Comparison of ENCODE assay signal across 11 mouse cellular contexts in the genomic region with DNA sequence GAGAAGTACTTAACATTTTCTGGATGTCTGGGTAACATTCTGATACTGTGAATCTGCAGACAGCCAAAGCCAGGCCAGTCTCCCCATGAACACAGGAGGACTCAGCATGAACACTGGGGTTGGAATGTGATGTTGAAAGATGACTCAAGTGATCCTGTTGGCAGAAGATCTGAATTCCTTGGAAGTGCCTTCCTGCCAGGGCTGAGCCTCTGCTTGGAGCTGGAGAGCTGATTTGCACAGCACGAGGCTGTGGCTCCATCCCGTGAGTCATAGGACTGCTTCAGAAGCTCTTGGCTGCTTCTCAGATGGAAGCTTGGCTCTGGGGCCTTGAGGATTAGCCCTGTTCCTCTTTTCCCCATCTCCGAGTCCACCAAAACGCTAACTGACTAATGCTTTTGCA.
DNase-seq lines count a peak whose midpoint lies in the region; ATAC-seq and TF ChIP-seq lines count a peak whose summit lies in the region.
"Had no signal": no experiment of that assay in that cellular context is flagged by ENCODE, and none has a peak within 500 bp of the region (broad histone marks: within the 10 kb centered on the region; RNA-seq: fewer than 3 reads in every experiment).

No protein-coding gene starts in this region.

- TF ChIP-seq CTCF in Patski (IDR thresholded peaks at IDR 0.05): no peak
- TF ChIP-seq CTCF in midbrain, postnatal 0 days (IDR thresholded peaks at IDR 0.05): no peak

- in situ Hi-C loops in Patski (cut with MboI; ENCODE audit: low pct_unique_long_range_greater_than_20kb): no loop called here

- no peak overlapping the region for H3K4me3 ChIP-seq in lung, embryonic 15.5 days
- H3K4me3 ChIP-seq in midbrain, postnatal 0 days (ENCODE audit: low read depth, low read length): no peak overlapping the region
- H3K4me3 ChIP-seq: hindbrain, embryonic 13.5 days; limb, embryonic 15.5 days; neural tube, embryonic 12.5 days had no signal

- H3K9ac ChIP-seq in lung, embryonic 15.5 days: no peak overlapping the region
- H3K9ac ChIP-seq in midbrain, postnatal 0 days (replicated peaks; ENCODE audit: low read length, poor library complexity, severe bottlenecking): no peak overlapping the region
- H3K9ac ChIP-seq: hindbrain, embryonic 13.5 days; limb, embryonic 15.5 days; neural tube, embryonic 12.5 days had no signal

- H3K27ac ChIP-seq in lung, embryonic 15.5 days: no peak overlapping the region
- no peak overlapping the region for H3K27ac ChIP-seq in midbrain, postnatal 0 days (ENCODE audit: low read depth, low read length)
- H3K27ac ChIP-seq: hindbrain, embryonic 13.5 days; limb, embryonic 15.5 days; neural tube, embryonic 12.5 days had no signal

- peak; percentile 35 for DNase-seq in kidney, adult 9 months
- DNase-seq in kidney, postnatal 4 days: no peak
- DNase-seq in Patski (ENCODE audit: low read depth, low spot score): peak; percentile 98
- DNase-seq in gastrocnemius, adult 8-10 months (ENCODE audit: low spot score in 2 of 2): peak; percentile 27 to 46
- DNase-seq in midbrain, postnatal 0 days (ENCODE audit: low spot score): no peak
- no peak for DNase-seq in left cerebral cortex, postnatal 36 days (ENCODE audit: low spot score in 2 of 2)

- 54% methylated on average over 4 of the region's 4 CpGs for WGBS in lung, embryonic 15.5 days
- WGBS in midbrain, postnatal 0 days: 56% methylated on average over 4 of the region's 4 CpGs

- intact Hi-C loops in left cerebral cortex, postnatal 36 days (cut with DNase I): no loop called here

- no peaks in the 10 kb centered on the region for H3K9me3 ChIP-seq in lung, embryonic 15.5 days
- no peaks in the 10 kb centered on the region for H3K9me3 ChIP-seq in midbrain, postnatal 0 days (ENCODE audit: low read length)
- H3K9me3 ChIP-seq: hindbrain, embryonic 13.5 days; limb, embryonic 15.5 days; neural tube, embryonic 12.5 days had no signal

- POLR2A ChIA-PET in Patski (lab: Charles Lee): interaction anchor here (1.0 kb wide), 1 partner anchor 11 kb away, joined by 3 read pairs; no protein-coding TSS in a partner anchor

- H3K27me3 ChIP-seq in Patski: no peaks in the 10 kb centered on the region
- no peaks in the 10 kb centered on the region for H3K27me3 ChIP-seq in lung, embryonic 15.5 days
- H3K27me3 ChIP-seq in midbrain, postnatal 0 days (ENCODE audit: insufficient read depth, low read length): no peaks in the 10 kb centered on the region
- H3K27me3 ChIP-seq: limb, embryonic 15.5 days; neural tube, embryonic 12.5 days had no signal

- H3K36me3 ChIP-seq in lung, embryonic 15.5 days: no peaks in the 10 kb centered on the region
- H3K36me3 ChIP-seq in midbrain, postnatal 0 days (ENCODE audit: insufficient read depth, low read length): no peaks in the 10 kb centered on the region
- H3K36me3 ChIP-seq: hindbrain, embryonic 13.5 days; limb, embryonic 15.5 days; neural tube, embryonic 12.5 days had no signal

- H3K4me2 ChIP-seq in lung, embryonic 15.5 days: no peak overlapping the region
- no peak overlapping the region for H3K4me2 ChIP-seq in midbrain, postnatal 0 days (ENCODE audit: low read depth, low read length, poor library complexity, severe bottlenecking)
- H3K4me2 ChIP-seq: hindbrain, embryonic 13.5 days; limb, embryonic 15.5 days; neural tube, embryonic 12.5 days had no signal

- ATAC-seq in Patski: peak; percentile 100
- peak; percentile 42; the same call in 1 of the 2 replicates for ATAC-seq in lung, embryonic 15.5 days (ENCODE audit: borderline replicate concordance, extremely low read depth, low FRiP score, low TSS enrichment)
- ATAC-seq in midbrain, postnatal 0 days (ENCODE audit: low FRiP score): no peak
- ATAC-seq in inflammation-experienced regulatory T-cells, adult 6 months: no peak

- CTCF ChIA-PET in Patski (lab: Charles Lee): no interaction called here

- no peaks in the 10 kb centered on the region for H3K4me1 ChIP-seq in lung, embryonic 15.5 days
- no peaks in the 10 kb centered on the region for H3K4me1 ChIP-seq in midbrain, postnatal 0 days (ENCODE audit: insufficient read depth, low read length)
- H3K4me1 ChIP-seq: hindbrain, embryonic 13.5 days; limb, embryonic 15.5 days; neural tube, embryonic 12.5 days had no signal

Comparison
In these comparisons a context has a peak if more than half of its experiments do, and no peak if none do; other contexts are left out.
1. DNase-seq: peak in kidney, adult 9 months (single experiment), Patski (single experiment) and gastrocnemius, adult 8-10 months (2 of 2); none in kidney, postnatal 4 days (0 of 2), midbrain, postnatal 0 days (single experiment) and left cerebral cortex, postnatal 36 days (0 of 2).
2. ATAC-seq: peak in Patski (single experiment) and lung, embryonic 15.5 days (single experiment); none in midbrain, postnatal 0 days (single experiment) and inflammation-experienced regulatory T-cells, adult 6 months (single experiment).